Mouse (Mus musculus): ENCODE results near the gene Foxred2.

Foxred2 gene

DNA sequence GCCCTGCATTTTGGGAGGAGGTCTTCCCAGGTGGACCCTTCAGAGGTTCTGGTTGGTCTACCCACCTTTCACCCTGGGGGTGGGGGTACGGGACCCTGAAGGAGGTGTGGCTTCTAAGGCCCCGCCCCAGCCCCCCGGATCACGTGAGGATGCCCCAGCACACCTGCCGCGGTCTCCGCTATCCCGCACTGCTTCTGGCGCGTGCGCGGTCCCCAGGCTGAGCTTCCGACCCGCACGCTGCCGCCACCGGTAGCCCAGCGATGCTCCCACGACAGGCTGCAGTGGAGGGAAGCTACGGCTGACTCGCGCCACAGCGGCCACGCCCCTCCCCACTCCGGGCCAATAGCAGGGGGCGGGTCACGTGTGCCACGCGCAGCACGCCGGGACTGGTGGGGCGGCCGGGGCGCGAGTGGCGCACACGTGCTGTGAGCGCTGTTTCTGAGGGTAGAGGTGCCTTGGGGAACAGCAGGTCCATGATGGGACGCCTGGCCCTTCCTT is at the start of gene Foxred2:
TSS of gene Foxred2 (minus strand) at position 319 of the 498 bp plus-strand sequence.
- peak; percentile 93 for DNase-seq (ENCODE audit: low read depth, low spot score)

DNA sequence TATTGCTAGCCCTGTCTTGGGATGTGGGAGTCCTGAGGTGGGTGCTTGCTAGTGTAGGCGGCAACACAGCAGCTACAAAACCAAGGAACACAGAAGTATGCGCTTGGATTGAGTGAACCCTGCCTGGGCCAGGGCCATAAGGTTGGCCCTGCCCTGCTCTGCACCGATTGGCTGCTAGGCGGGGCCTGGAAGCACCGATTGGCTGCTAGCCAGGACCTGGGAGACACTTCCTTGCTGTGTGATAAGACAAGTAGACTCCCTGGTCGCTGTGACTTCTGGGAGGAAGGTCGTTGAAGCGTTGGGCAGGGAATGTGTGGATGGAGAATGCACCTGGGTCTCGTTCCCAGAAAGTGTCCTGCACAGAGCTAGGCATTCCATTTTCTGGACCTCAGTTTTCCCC is 47.4 kb upstream of the Foxred2 start:
- DNase-seq (ENCODE audit: low read depth, low spot score) = peak; percentile 4

DNA sequence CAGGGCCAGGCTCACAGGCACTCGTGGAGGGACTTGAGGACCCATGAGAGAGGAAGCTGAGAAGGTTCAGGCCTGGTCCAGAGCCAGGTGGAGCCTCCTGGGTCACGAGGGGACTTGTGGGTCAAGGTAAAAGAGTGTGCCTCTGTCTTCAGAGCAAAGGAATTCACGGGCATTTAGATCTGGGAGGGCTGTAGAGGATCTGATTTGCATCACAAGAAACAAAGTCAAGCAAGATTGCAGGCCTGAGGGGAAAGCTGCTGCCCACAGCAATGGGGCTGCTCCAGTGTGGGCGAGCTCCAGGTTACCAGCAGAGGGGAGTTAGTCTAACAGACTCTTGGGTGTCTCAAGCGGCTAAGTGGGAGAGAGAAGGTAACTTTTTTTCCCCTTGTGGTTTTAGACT is 44.9 kb upstream of the Foxred2 start:
- no peak for DNase-seq (ENCODE audit: low read depth, low spot score)

DNA sequence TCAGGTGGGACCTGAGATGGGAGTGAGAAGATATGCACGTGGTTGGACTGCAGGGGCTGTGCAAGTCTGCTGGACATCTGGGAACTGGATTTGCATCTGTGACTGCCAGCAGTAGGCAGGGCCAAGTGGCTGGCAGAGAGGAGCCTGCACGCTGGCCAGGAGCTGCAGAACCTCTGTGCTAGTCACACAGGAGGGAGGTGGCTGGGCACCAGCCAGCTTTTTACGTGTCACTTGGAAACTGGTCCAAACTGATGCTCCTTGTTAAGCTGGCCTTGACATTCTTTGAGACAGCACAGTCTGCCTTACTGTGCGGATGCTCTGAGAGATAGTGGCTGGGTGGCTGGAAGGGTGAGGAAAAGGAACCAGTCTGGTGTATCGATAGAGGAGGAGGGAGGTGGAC is 32.0 kb upstream of the Foxred2 start:
- DNase-seq (ENCODE audit: low read depth, low spot score) = no peak

DNA sequence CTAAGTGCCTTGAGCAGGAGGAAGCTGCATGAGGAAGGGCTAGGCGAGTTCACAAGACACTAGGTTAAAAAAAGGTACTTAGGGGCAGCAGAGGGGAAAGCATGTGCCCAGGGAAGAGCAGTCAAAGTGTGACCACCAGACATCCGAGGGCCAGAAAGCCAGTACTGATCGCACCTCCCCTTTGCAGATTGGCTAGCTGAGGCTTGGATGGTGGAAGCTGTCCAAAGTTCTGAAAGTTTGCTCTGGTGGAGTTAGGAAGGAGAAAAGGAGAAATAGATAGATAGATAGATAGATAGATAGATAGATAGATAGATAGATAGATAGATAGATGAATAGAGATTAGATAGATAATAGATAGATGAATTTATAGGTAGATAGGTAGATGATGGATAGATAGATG is 26.9 kb upstream of the Foxred2 start:
- no peak for DNase-seq (ENCODE audit: low read depth, low spot score)

DNA sequence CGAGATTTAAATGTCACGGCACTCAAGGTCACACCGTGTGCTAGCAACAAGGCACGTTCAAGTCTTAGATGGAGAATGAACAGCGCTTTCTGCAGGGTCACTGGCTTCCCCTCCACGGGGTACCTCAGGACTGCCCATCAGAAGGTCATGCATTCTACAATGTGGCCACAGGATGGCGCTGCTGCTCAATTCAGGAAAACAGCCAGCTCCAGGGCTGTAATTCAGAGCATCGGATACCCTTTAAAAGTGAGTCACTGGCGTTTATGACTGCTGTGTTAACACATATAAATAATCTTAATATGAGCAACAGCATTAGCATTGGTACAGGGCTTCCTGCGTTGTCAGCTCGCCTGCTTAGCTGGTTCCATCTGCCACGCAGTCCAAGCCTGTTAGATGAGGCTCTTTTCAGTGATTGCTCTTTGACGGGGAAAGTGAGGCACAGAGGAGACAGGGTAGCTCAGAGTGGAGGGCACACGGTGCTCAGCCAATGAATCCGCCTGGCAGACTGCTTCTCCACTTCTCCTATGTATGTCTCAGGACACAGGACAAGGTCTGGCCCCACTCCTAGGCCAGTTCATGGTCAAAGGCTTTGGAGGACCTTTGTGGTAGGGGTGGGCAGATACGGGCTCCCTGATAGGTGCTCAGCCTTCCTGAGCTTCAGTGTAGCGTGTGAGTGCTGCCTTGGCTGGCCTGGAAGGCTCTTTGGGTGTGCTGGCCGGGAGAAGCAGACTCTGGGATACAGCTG is 25.8 kb upstream of the Foxred2 start:
- DNase-seq (ENCODE audit: low read depth, low spot score) = peak; percentile 64

DNA sequence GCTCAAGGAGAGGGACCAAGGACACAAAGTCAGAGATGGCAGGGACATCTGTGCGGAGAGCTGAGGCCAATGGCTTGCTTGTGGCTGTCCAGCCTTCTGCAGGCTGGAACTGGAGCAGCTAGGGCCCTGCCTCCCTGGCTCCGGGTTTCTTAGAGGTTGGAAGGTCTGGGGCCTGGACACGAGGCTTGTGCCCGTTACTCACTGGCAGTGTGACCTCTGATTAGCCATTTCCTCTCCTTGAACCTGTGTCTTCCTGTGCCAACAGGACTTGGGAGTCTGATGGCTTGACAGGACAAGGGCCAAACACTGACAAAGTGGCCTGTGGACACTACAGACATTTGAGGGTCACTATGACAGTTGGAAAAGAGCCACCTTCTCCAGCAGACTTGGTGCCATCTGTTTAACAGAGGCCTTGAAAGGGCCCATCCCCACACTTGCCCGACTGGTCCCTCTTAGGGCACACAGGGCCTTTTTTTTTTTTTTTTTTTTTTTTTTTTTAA is 24.7 kb upstream of the Foxred2 start:
- no peak for DNase-seq (ENCODE audit: low read depth, low spot score)

DNA sequence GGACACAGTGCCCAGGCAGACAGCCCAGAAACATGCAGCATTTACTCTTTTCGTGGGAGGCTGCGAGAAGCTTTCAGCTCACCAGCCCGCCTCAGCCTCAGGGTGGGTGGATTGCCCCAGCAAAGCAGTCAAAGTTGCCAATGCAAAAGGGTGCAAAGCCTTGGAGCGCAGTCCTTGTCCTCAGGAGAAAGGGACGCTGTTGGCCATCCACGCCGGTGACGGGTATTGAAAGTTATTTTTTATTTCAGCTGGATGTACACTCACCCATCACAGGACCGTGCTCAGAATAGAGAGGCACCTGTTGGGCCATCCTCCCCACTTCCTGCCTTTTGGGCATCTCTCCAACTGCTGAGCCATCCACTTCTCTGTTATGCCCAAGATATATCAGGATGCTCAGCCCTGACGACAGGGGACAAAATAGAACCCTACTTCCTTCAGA is 22.9 kb upstream of the Foxred2 start:
- no peak for DNase-seq (ENCODE audit: low read depth, low spot score)

DNA sequence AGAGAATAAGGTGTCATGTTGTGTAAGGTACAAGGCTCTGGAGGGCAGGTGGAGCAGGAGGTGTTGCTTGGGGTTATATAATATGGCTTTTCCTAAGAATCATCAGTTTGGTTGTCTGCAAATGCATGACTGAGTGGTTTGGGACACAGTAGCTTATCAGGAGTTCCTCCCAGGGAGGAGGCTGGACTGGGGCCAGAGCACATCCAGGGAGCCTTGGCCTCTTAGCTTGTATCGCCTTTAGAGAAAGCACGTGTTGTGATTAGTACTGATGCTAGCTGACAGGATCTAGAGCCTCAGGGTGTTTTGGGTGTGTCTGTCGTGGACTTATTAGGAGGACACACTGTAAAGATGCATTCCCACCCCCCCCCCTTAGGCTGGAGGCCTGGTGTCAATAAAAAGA is 21.1 kb upstream of the Foxred2 start:
- no peak for DNase-seq (ENCODE audit: low read depth, low spot score)

DNA sequence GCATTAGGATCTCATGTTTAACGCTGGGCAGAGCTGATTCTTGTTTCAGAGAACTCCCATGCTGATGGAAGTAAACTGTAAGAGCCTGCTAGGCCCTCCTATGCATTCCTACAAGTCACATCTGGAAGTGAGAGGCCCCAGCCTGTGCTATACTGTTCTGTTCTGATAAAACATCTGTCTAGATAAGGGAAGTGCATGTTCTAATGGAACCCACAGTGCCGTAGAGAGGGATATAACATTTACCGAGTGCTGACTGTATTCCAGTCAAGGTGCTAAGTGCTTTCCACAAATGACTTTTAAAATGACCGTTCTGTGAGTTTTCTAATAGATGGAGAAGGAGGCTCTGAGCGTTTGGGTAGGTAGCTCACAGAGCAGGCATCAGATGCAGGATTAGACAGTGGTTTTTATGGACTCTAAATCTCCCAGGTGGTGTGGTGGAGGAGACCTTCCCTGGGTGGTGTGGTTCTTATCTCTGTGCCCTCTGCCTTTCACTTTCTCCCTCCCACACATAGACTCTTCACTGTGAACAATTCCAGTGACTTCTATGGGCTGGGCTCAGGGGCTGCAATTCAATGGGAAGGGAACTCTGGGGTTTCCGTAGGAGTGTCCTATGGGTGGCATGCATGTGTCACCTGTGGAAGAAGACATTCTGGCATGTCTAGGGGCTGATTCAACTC is 17.8 kb upstream of the Foxred2 start:
- DNase-seq (ENCODE audit: low read depth, low spot score) = no peak

DNA sequence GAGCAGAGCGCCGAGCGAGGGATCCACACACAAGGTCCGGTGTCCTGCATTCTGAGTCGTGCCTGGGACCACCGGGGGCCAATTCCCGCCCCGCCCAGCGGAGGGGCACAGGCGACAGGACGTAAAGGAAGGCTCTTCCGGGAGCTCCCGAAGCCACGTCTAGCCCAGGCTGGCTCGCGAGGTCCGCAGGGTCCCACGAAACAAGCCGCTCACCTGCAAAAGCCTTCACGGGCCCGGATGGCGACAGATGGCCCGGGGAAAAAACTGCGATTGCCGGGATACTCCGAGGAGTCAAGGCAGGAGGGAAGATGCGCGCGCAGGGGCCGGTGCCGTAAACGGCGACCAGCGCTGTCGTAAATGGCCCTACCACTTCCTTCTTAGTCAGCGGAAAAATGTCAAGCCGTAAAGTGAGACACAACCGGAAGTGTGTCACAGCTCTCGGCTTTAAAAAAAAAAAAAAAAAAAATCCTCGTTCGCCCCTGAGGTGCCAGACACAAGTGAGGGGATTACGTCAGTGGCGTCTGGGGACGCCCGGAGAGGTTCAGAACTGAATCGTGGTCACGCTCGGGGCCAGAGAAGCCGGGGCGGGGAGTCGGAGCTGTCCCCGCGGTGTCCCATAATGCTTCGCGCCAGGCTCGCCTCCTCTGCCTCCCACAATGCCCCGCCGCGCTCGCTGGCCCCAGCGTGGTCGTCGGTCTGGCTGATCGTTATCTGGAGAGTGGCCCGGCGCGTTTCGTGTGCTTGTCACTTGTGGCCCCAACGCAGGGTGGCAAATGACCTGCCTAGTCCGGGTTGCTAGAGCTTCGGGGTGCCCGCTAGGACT is 14.2 kb upstream of the Foxred2 start, which contains the start of gene Eif3d:
TSS of gene Eif3d (minus strand) at position 344 of the 823 bp plus-strand sequence.
- DNase-seq (ENCODE audit: low read depth, low spot score) = peak; percentile 97

DNA sequence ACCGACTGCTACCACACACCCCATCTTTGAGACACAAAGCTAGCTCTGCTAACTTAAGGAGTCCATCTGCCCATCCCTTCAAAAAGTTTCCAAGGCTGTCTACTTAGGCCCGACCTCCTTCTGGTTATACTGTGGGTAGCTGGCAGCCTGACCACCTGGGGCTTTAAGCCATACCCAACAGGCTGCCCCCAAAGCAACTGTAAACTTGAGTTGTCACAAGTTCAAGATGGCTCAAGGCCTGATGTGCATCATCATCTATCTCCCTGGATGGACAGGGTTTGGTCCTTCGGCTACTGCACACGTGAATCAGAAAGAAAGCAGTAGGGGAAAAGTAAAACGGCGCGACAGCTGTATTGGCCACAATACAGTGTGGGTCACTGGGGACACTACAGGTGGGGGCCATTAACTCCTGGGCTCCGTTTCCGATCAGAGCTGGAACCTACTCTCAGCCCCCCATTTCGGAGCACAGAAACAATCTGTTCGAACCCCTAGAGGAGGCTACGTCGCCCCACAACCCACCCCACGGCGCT is 13.5 kb upstream of the Foxred2 start:
- DNase-seq (ENCODE audit: low read depth, low spot score) = no peak

DNA sequence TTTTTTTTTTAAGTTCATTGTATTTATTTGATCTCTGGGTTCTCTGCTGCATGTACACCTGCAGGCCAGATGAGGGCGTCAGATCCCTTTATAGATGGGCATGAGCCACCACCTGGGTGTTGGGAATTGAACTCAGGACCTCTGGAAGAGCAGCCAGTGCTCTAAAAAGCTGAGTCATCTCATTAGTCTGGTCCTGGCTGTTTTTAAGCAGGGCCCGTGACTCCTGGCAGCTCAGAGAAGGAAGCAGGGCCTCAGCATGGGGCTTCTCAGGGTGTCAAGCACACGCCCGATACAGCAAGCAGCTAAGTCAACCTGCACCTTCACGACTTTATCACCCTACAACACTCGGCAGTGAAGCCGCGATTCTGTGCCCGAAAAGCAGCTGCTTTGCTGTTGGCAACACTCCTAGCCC is 8.6 kb upstream of the Foxred2 start:
- no peak for DNase-seq (ENCODE audit: low read depth, low spot score)

DNA sequence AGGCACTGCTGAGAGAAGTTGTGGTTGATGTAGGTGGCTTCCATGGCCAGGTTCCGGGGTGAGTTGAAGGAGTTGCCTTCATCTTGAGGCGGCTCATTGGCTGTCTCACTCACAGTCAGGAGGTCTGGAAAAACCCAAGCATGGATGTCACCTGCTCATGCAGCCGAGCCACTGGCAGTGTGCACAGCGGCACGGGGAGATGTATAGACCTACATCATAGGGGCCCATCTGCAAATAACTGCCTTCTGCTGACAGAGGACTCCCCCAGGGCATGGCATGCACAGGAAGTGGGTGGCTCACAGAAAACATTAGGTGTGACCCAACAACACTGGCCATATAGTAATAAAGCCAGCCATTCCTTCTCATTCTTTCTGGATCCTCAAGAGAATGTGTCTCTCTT is 5.9 kb upstream of the Foxred2 start:
- no peak for DNase-seq (ENCODE audit: low read depth, low spot score)

DNA sequence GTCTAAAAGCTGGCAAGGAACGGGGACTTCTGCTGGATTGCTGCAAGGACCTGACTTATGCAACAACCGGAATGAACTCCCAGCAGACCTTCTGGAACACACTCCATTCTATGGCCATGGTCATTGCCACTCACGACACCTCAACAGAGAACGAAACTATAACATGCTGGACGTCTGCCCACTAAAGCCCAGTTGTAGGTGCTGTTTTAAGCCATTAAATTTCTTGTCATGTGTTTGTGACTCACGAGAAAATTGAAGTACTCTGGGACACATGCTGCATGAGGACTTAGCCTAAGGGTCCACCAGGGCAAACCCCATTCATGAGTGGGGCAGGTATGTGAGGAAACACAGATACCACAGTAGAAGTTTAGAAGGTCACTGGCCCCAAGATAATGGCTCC is 4.2 kb upstream of the Foxred2 start:
- DNase-seq (ENCODE audit: low read depth, low spot score) = no peak

DNA sequence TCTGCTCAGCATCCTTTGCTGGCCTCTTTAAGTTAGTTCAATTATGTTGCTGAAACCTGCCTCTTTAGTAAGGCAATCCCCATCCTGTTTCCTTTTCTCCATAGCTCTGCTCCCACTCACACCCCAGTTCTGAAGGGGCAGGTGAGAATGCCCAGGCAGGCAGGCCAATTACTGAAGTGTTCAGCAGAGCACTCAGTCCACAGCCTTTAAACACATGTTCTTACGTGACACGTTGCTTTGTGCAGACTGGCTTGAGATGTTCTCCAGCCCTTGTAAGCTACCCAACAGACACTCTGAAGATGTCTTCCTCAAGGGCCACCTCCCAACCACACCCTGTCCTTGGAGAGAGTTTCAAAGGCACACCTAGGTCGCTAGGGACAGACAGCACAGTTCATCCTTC is 1.5 kb upstream of the Foxred2 start:
- peak; percentile 30 for DNase-seq (ENCODE audit: low read depth, low spot score)

DNA sequence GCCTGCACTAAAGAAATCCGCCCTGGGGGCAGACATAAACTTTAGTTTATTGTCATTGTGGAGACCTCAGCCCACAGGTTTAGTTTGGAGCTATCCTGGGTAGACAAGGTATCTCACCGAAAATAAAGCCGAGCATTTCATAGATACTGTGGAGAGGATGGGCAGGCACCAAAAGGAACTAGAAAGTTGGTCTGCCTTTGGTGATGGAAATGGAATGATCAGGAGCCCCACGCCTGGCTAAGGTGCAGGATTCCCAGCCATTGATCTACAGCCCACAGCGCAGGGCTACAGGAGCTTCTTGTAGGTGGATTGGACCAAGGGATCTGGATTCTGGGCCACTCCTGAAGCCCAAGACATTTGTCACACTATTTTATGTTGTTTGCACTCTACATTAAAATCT is 1.1 kb upstream of the Foxred2 start:
- peak; percentile 17 for DNase-seq (ENCODE audit: low read depth, low spot score)

DNA sequence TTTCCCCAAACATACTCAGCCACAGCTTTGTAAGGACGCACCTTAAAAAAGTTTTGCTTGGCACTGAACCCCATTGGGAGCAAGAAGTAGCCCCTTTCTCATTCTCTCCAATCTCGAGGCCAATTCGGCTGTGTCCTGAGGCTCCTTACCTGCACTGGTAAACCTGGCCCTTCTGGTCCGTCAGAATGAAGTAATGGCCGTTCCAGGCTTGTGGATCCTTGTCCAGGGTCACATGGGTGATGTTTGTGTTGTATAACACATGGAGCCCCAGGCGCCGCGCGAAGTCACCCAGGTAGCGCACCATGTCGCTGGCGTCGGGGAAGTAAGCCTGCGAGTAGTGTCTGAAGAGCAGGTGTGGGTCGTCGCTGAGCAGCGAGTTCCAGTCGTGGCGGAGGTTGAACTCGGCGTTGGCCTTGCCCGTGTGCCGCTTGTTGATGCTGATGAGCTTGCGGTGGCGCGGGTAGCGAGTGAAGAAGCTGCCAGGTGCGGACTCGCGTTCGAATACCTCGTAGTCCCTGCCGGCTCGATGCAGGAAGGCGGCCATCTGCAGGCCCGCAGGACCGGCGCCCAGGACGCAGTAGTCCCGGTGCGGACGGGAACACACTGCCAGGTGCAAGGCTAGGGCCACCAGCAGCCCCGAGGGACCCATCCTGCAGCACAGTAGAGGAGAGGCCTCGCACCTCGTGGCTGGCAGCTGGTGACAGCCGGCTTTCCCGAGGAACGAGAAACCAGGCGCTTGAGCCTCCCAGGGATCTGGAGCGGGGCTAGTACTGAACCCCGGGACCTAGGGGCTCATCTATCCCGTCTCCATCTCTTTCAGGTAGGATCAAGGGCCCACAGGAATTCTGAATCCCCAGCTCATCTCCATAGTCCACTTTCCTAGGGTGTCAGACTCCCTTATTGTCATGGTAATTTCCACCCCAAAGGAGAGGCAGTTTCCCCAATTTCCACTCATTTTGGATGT is 800 bp downstream of the Foxred2 start:
- no peak for DNase-seq (ENCODE audit: low read depth, low spot score)

DNA sequence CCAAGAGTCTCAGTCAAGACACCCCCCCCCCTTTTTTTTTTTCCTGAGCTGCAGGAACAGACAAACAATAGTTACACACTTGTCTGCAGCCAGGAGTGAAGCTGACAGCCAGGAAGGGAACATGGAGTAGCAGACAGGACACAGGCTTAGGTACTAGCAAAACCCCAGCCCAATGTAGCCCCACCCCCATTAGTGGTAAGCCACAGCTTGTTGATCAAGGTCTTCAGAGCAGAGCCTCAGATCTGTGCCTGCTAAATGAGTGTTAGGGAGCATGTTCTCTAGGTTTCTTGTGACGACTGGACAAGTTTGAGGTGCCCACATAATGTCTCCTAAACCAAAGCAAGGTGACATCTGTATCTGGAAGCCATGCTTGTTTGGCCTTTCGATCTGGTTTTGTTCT is 2.2 kb downstream of the Foxred2 start:
- DNase-seq (ENCODE audit: low read depth, low spot score) = no peak

DNA sequence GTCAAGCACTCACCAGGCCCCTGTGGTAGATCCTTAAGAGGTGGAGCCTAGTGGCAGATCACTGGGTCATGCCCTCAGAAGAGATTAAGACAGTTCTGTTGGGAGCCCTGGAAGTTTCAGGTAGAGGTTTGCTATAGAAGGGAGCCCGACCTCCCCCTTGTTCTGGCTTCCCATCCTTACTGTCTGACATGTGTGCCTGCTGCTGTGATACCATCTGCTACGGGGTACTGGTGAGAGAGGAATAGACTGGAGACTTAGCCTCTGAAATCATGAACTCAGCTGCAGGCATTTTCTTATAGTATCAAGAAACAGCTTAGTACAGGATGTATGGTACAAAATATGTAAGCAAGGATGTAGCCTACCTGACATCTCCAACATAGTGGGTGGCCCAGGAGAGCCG is 3.6 kb downstream of the Foxred2 start:
- DNase-seq (ENCODE audit: low read depth, low spot score) = no peak

DNA sequence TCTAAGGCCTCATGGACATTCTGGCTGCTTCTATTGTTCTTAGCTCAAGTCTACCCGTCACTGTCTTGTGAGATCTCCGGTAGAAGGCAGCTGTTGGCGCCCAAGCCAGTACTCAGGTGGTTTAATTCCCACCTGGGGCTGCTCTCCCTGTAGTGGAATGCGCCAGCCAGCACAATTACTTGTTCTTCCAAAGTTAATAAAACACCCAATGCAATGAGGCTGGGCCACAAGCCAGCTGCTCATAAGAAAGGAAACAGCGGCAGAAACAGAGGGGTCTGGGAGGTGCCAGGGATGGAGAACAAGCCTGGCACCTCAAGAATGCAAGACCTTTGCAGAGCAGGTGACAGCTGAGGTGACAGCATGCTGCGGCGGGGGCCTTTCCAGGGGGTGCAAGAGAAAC is 7.5 kb downstream of the Foxred2 start:
- DNase-seq (ENCODE audit: low read depth, low spot score) = no peak

Data from A20 (cell line).